Mouse (Mus musculus) heart, embryonic 13.5 days (tissue): ENCODE data around the gene Egfl8. TPM values are rescaled to one million over a fixed set of nuclear protein-coding genes. Genes with fewer than 3 reads are reported as not detected.

Source experiments
- ATAC-seq: fragments of 200-750 bp; cut with Nextera tagmentation; 2 replicates; pipeline ENCODE4 v1.8.0; 2017; ENCODE audit warnings: moderate TSS enrichment; ENCODE audit not compliant: insufficient number of reproducible peaks, low FRiP score, low TSS enrichment; ENCODE audit errors: extremely low read depth
- H3K27ac ChIP-seq: fragments of 300-500 bp; sonication (generic); replicated peaks from 2 replicates; pipeline ENCODE4 v1.5.1; 2015; ENCODE audit warnings: moderate library complexity, mild to moderate bottlenecking, inconsistent platforms
- H3K27me3 ChIP-seq: fragments of 300-500 bp; sonication (generic); replicated peaks from 2 replicates; pipeline ENCODE4 v1.6.1; 2015; ENCODE audit warnings: mild to moderate bottlenecking, inconsistent platforms
- H3K36me3 ChIP-seq: fragments of 300-500 bp; sonication (generic); 2 replicates; pipeline ENCODE4 v1.6.1; 2015; ENCODE audit warnings: mild to moderate bottlenecking, inconsistent platforms
- H3K4me1 ChIP-seq: fragments of 300-500 bp; sonication (generic); 2 replicates; pipeline ENCODE4 v1.6.1; 2015; ENCODE audit warnings: inconsistent platforms
- H3K4me2 ChIP-seq: fragments of 300-500 bp; sonication (generic); 2 replicates; pipeline ENCODE4 v1.6.1; 2015; ENCODE audit warnings: inconsistent platforms, mild to moderate bottlenecking, moderate library complexity
- H3K4me3 ChIP-seq: fragments of 300-500 bp; sonication (generic); 2 replicates; pipeline ENCODE4 v1.5.1; 2015; ENCODE audit warnings: moderate library complexity, mild to moderate bottlenecking, inconsistent platforms
- H3K9ac ChIP-seq: fragments of 300-500 bp; sonication (generic); 2 replicates; pipeline ENCODE4 v1.6.1; 2015; ENCODE audit warnings: inconsistent platforms, mild to moderate bottlenecking, moderate library complexity
- H3K9me3 ChIP-seq: fragments of 300-500 bp; sonication (generic); 2 replicates; pipeline ENCODE4 v1.6.1; 2016; ENCODE audit warnings: inconsistent platforms
- WGBS: fragments of 180-500 bp; shearing (Covaris S2); methylation state at CpG from one replicate; pipeline ENCODE4 v1.1.7; 2015; ENCODE audit warnings: mixed read lengths; 5-methylcytosine and 5-hydroxymethylcytosine counted together
- polyA plus RNA-seq: library from polyadenylated mRNA; unstranded; fragments of >200 nt; fragmentation: Nextera tagmentation; extraction: Ambion mirVana; gene quantifications from 2 replicates; pipeline ENCODE4 v1.2.1, GENCODE M21; 2015

Egfl8 gene
- polyA plus RNA-seq, 1 experiment from 2014 or later = 1.2 TPM

- peak overlapping the region; percentile 92 for H3K4me3 ChIP-seq
- peaks cover 29% of the 10 kb centered on the region for H3K36me3 ChIP-seq
- no peaks in the 10 kb centered on the region for H3K9me3 ChIP-seq
- H3K27ac ChIP-seq = peak overlapping the region; percentile 98
- H3K9ac ChIP-seq = peak overlapping the region; percentile 100
- no peaks in the 10 kb centered on the region for H3K27me3 ChIP-seq
- peak overlapping the region; percentile 91 for H3K4me2 ChIP-seq
- ATAC-seq = peak; percentile 9; the same call in 1 of the 2 replicates
- WGBS = 3% methylated on average over 32 of the region's 32 CpGs
- H3K4me1 ChIP-seq = peaks cover 83% of the 10 kb centered on the region
Measured at GRCm38 (mm10) chr17:34592581-34593549, 22.9 kb downstream of the Egfl8 start.

GRCm38 (mm10) chr17:34591994-34592375, 23.8 kb downstream of the Egfl8 start:
- peak overlapping the region; percentile 92 for H3K4me3 ChIP-seq
- H3K9me3 ChIP-seq = no peaks in the 10 kb centered on the region
- peak overlapping the region; percentile 98 for H3K27ac ChIP-seq
- H3K4me2 ChIP-seq = peak overlapping the region; percentile 91
- ATAC-seq = peak; percentile 34; the same call in 1 of the 2 replicates
- peaks cover 77% of the 10 kb centered on the region for H3K4me1 ChIP-seq
- under 1% methylated on average over 33 of the region's 35 CpGs for WGBS
- H3K9ac ChIP-seq = peak overlapping the region; percentile 100
- H3K27me3 ChIP-seq = no peaks in the 10 kb centered on the region
- peaks cover 29% of the 10 kb centered on the region for H3K36me3 ChIP-seq

GRCm38 (mm10) chr17:34591029-34591993, 24.5 kb downstream of the Egfl8 start, which contains the start of gene Pbx2:
Pbx2 (plus strand) TSS chr17:34591266.
- Histone ChIP-seq H3K4me3 (peak within 1 kb of the TSS; percentile 92), H3K9ac (peak within 1 kb of the TSS; percentile 100), H3K4me1 (peaks cover 77% of the 10 kb centered on the region), H3K4me2 (peak within 1 kb of the TSS; percentile 91), H3K9me3 (no peaks in the 10 kb centered on the region), H3K27me3 (no peaks in the 10 kb centered on the region), H3K36me3 (peaks cover 25% of the 10 kb centered on the region), H3K27ac (peak within 1 kb of the TSS; percentile 98)
- ATAC-seq = no peak
- WGBS = 7% methylated on average over 21 of the region's 21 CpGs

GRCm38 (mm10) chr17:34590154-34590987, 25.4 kb downstream of the Egfl8 start:
- peaks cover 16% of the 10 kb centered on the region for H3K36me3 ChIP-seq
- H3K9me3 ChIP-seq = no peaks in the 10 kb centered on the region
- 63% methylated on average over 15 of the region's 15 CpGs for WGBS
- H3K4me2 ChIP-seq = peak overlapping the region; percentile 91
- peak overlapping the region; percentile 100 for H3K9ac ChIP-seq
- ATAC-seq = no peak
- H3K4me3 ChIP-seq = peak overlapping the region; percentile 24
- peak overlapping the region; percentile 98 for H3K27ac ChIP-seq
- no peaks in the 10 kb centered on the region for H3K27me3 ChIP-seq
- H3K4me1 ChIP-seq = peaks cover 77% of the 10 kb centered on the region

GRCm38 (mm10) chr17:34589681-34590101, 26.1 kb downstream of the Egfl8 start, which contains the start of gene Gpsm3:
Gpsm3 (plus strand) TSS chr17:34589806.
- H3K9ac ChIP-seq = peak within 1 kb of the TSS; percentile 100
- no peaks in the 10 kb centered on the region for H3K9me3 ChIP-seq
- peak within 1 kb of the TSS; percentile 91 for H3K4me2 ChIP-seq
- no peak for ATAC-seq
- peak within 1 kb of the TSS; percentile 24 for H3K4me3 ChIP-seq
- H3K27ac ChIP-seq = peak within 1 kb of the TSS; percentile 98
- H3K36me3 ChIP-seq = peaks cover 9% of the 10 kb centered on the region
- no peaks in the 10 kb centered on the region for H3K27me3 ChIP-seq
- 21% methylated on average over 7 of the region's 7 CpGs for WGBS
- peaks cover 71% of the 10 kb centered on the region for H3K4me1 ChIP-seq

- Histone ChIP-seq H3K9ac (peak overlapping the region; percentile 58; the same call in 1 of the 2 replicates), H3K9me3 (no peaks in the 10 kb centered on the region), H3K4me3 (peak overlapping the region; percentile 24; the same call in 1 of the 2 replicates), H3K4me2 (peak overlapping the region; percentile 91), H3K27ac (peak overlapping the region; percentile 98), H3K27me3 (no peaks in the 10 kb centered on the region), H3K36me3 (peaks cover 5% of the 10 kb centered on the region), H3K4me1 (peaks cover 66% of the 10 kb centered on the region)
- WGBS = 38% methylated on average over 7 of the region's 7 CpGs
- no peak for ATAC-seq
Measured at GRCm38 (mm10) chr17:34589206-34589605, 26.6 kb downstream of the Egfl8 start.

- no peaks in the 10 kb centered on the region for H3K9me3 ChIP-seq
- peaks cover 62% of the 10 kb centered on the region for H3K4me1 ChIP-seq
- H3K36me3 ChIP-seq = peaks cover under 1% of the 10 kb centered on the region; the same call in 1 of the 2 replicates
- H3K9ac ChIP-seq = peak overlapping the region; percentile 97
- peak overlapping the region; percentile 91 for H3K4me2 ChIP-seq
- H3K27me3 ChIP-seq = no peaks in the 10 kb centered on the region
- ATAC-seq = no peak
- peak overlapping the region; percentile 79; the same call in 1 of the 2 replicates for H3K4me3 ChIP-seq
- WGBS = 73% methylated on average over 3 of the region's 3 CpGs
- H3K27ac ChIP-seq = peak overlapping the region; percentile 98; the same call in 1 of the 2 replicates
Measured at GRCm38 (mm10) chr17:34588767-34589166, 27.0 kb downstream of the Egfl8 start.

- no peak for ATAC-seq
- no peaks in the 10 kb centered on the region for H3K36me3 ChIP-seq
- peak overlapping the region; percentile 91 for H3K4me2 ChIP-seq
- WGBS = 2% methylated on average over 19 of the region's 19 CpGs
- H3K4me1 ChIP-seq = peaks cover 52% of the 10 kb centered on the region
- peak overlapping the region; percentile 97 for H3K9ac ChIP-seq
- no peaks in the 10 kb centered on the region for H3K27me3 ChIP-seq
- H3K27ac ChIP-seq = peak overlapping the region; percentile 94
- no peaks in the 10 kb centered on the region for H3K9me3 ChIP-seq
- H3K4me3 ChIP-seq = peak overlapping the region; percentile 79
Measured at GRCm38 (mm10) chr17:34587814-34588213, 28.0 kb downstream of the Egfl8 start.

- WGBS = under 1% methylated on average over 50 of the region's 50 CpGs
- peak overlapping the region; percentile 91 for H3K4me2 ChIP-seq
- H3K27ac ChIP-seq = peak overlapping the region; percentile 94
- peaks cover 51% of the 10 kb centered on the region for H3K4me1 ChIP-seq
- no peaks in the 10 kb centered on the region for H3K36me3 ChIP-seq
- peak overlapping the region; percentile 97 for H3K9ac ChIP-seq
- H3K4me3 ChIP-seq = peak overlapping the region; percentile 79
- no peaks in the 10 kb centered on the region for H3K27me3 ChIP-seq
- no peaks in the 10 kb centered on the region for H3K9me3 ChIP-seq
- peak; percentile 80 for ATAC-seq
Measured at GRCm38 (mm10) chr17:34587423-34587811, 28.4 kb downstream of the Egfl8 start.

GRCm38 (mm10) chr17:34586796-34587422, 28.9 kb downstream of the Egfl8 start:
- Histone ChIP-seq H3K36me3 (no peaks in the 10 kb centered on the region), H3K4me3 (peak overlapping the region; percentile 79), H3K4me2 (peak overlapping the region; percentile 91), H3K27ac (peak overlapping the region; percentile 94), H3K27me3 (no peaks in the 10 kb centered on the region), H3K9me3 (no peaks in the 10 kb centered on the region), H3K4me1 (peaks cover 51% of the 10 kb centered on the region), H3K9ac (peak overlapping the region; percentile 97)
- under 1% methylated on average over 38 of the region's 38 CpGs for WGBS
- peak; percentile 78 for ATAC-seq
